Mouse (Mus musculus): ENCODE results near the gene Eif4a2.

Gene Eif4a2

DNA sequence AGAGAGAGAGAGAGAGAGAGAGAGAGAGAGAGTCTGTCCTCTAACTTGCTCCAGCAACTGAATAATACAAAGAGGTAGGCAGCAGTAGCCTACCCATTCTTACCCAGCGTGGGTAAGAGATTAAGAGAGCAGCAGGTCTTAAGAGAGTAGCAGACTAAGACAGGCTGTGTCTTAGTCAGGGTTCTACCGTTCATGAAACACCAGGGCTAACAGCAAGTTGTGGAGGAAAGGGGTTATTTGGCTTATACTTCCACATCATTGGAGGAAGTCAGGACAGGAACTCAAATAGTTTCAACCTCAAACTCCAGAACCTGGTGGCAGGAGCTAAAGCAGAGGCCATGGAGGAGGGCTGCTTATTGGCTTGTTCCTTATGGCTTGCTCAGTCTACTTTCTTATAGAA, 3.4 kb upstream of the Eif4a2 start:
- DNase-seq (ENCODE audit: low spot score in 2 of 2), result no peak

DNA sequence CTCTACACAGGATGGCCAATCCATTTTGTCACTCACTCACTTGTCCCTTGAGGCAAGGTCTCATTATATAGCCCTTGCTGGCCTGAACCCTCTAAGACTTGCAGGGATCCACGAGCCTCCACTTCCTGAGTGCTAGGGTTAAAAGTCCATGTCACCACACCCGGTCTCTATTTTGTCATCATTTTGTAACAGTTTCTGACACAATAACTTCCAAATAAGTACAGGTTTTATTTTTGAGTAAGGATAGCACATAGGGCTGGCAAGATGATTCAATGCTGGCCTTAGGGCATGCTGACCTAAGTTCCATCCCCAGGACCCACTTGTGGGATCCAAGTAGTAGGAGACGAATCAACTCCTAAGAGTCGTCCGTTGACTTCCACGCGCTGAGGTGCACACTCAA, 1.1 kb upstream of the Eif4a2 start:
- no peak for DNase-seq (ENCODE audit: low spot score in 2 of 2)

DNA sequence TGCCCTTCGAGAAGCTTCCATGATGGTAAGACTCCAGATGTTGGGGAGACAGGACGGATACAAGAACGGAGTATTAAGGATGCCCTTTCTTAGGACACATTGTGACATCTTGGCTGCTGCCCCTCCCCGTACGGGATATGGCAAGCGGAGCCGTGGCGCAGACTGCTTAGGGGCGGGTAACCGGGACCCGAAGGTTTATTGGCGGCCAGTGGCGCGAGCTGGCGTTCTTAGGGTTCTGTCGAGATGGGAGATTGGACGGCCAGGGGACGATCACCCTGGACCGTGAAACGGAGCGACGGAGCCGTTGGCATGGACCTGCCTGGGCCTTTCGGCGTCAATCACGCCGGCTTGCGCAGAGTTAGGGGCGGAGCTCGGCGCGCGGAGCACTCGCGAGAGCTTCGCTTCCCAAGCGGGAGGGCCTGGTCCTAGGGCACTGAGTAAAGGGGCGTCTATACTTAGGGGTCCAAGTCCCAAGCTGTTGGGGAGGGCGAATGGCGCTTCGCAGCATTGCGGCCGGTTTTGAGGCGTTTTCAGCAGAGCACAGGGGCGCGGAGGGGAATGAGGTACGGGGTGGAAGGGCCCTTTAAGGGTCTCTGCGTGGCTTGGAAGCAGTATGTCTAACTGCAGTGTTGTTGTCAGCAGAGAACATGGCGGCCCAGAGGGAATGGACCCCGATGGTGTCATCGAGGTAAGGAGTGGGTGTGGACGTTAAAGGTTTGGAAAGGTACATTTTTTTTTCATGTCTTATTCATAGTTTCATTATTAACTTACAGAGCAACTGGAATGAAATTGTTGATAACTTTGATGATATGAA, 909 bp downstream of the Eif4a2 start:
- peak; percentile 76 to 81 for DNase-seq (ENCODE audit: low spot score in 2 of 2)

DNA sequence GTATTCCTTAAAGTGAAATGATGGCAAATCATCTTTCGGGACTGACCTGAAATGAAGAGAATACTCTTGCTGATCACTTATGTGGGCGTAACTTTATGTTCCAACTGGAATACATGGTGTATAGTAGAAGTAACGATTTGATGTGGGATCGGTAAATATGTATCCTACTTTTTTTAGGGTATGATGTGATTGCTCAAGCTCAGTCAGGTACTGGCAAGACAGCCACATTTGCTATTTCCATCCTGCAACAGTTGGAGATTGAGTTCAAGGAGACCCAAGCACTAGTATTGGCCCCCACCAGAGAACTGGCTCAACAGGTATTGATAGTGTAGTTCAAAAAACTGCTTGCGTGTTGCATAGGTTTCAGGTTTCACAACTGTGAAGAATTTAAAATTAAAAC, 1.7 kb downstream of the Eif4a2 start:
- DNase-seq (ENCODE audit: low spot score in 2 of 2), result no peak

DNA sequence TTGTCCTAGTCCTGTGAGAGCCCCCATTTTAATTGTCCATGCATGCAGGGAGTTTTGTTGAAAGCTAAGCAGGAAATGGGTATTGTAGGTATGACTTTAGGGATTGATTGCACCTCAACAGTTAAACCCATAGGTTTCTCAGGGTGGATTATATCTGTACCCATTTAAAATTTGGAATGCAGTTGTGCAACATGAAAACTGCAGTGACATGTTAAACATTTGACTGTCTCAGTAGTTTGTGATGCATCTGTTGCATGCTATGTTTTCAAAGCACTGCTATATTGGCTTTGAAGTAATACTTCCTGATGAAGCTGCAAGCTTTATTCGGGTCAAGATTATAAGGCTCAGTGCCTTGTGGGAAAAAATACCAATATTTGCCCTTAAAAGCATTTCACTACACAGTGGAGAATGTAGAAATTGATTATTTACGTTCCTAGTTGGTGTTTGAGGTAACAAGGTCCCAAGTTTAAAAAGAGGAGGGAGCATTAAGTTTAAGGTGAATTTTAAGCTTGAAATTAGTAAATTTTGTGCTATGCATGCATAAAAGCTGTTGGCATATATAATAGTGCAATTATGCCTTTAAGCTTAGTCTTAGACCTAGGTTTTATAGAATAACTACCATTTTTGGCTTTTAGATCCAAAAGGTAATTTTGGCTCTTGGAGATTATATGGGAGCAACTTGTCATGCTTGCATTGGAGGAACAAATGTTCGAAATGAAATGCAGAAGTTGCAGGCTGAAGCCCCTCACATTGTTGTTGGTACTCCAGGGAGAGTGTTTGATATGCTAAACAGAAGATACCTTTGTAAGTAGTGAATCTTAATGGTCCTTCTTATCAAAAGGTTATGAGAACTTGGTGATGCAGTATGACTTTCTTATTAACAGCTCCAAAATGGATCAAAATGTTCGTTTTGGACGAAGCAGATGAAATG, 2.4 kb downstream of the Eif4a2 start:
- DNase-seq (ENCODE audit: low spot score in 2 of 2), result no peak

DNA sequence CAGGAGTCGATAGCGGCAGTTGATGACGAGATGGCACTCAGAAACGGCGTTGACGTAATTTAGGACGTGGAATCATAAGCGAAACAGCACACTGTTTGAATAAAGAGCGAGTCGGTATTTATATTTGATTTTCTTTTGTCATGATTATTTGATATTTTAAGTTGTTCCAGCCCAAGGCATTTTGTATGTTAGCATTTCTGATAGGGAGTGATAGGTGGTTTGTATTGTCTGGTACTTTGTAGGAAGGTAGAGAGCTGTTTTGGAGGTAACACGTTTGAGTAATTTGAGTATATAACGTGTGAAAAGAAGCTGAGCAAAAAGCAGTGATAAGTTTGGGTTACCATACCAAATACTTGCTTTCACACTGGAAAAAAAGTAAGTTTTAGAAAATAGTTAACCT, 5.1 kb downstream of the Eif4a2 start:
- DNase-seq (ENCODE audit: low spot score in 2 of 2), result no peak

DNA sequence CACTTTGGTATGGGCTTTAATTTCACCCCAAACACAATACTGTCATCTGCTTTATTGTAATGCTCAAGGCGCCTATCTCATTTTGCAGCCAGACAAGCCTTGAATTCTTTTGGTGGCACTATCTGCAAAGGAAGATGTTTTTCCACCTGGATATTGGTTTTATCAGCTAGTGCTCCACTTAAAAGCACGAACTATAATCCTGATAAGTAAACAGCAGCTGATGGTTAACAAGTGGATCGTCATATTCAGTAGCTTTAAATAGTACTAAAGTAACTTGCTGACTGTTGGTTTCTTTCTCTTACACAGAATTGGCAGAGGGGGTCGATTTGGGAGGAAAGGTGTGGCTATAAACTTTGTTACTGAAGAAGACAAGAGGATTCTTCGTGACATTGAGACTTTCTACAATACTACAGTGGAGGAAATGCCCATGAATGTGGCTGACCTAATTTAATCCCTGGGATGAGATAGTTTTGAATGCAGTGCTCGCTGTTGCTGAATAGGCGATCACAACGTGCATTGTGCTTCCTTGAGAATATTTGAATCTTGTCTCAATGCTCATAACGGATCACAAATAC, 5.7 kb downstream of the Eif4a2 start:
- no peak for DNase-seq (ENCODE audit: low spot score in 2 of 2)

DNA sequence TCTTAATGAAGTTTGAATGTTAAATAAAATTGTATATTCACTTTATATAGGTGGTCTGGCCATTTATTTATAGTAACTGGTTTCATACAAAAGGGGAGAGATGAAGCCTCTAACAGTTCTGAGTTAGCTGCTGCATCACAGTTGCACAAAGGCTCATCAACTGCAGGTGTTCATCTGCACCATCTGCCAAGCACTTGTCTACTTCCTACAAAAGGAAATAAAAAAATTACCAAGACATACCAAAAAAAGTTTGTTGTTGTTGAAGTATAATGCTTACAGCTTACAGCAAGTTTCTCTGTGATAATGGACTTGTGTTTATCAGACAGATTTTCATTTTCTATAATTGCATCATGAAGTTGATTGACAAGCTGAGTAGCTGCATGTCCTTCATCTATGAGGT, 6.7 kb downstream of the Eif4a2 start:
- no peak for DNase-seq (ENCODE audit: low spot score in 2 of 2)

DNA sequence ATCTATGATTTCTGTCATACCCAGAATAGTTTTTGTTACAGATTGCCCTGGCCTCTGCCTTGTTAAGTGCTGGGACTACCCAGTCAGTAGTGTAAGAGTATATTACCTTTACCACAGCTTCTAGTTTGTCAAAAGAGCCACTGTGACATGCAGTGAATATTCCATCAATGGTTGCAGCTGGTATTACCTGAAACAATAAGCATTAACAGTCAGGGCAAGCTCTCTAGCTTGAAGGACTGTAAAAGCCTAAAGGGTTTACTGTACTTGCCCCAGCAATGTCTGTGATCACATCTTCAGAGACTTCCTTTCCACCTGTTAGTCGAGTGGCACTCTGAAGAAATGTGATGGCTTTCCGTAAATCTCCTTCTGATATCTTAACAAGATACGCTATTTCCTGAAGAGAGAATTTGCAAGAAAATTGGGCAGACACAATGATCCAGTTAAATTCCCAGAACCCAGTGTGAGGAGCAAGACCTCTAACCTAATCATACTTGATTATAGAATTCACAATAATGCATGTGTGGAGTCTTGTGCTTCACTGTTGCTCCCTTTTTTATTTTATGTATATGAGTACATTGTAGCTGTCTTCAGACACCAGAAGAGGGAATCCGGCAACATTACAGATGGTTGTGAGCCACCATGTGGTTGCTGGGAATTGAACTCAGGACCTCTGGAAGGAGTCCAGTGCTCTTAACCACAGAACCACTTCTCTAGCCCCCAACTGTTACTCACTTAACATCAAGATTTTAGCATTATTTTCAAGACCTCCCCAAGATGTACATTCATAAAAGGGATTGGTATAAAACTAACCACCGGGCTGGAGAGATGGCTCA, 7.3 kb downstream of the Eif4a2 start:
- DNase-seq (ENCODE audit: low spot score in 2 of 2), result no peak

DNA sequence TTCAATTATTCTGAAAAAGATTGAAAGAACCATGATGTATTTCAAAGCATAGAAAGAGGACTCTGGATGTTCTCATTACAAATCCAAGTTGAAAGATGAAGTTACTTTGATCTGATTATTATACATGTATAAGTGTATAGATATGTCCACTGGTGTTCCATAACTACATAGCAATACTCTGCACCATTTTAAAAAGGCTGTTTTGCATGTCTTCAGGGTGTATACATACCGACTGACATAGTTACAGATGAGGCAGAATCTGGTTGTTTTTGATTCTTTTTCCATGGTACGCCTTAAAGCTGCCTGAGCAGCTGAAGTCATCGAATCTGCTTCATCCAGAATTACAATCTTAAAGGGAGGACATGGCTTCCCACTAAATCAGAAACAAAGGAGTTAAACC, 8.2 kb downstream of the Eif4a2 start:
- DNase-seq (ENCODE audit: low spot score in 2 of 2), result no peak

DNA sequence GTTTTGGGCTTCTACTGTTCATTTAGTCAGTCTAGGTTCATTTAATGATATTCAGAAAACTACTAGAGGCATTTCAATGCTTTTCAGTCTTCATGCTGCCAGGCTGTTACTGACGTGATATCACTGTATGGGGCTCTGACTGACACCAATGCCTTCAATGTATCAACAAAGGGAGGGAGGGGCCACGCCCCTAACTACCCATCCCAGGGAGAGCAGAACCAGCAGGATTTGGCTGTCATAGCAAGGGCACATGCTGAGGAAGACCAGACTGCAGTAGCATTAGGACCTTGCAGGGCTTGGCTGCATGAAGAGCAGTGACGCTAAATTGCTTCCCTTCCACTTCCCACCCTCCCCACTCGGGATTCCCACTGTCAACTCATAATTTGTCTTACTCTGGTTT, 9.9 kb downstream of the Eif4a2 start:
- no peak for DNase-seq (ENCODE audit: low spot score in 2 of 2)

DNA sequence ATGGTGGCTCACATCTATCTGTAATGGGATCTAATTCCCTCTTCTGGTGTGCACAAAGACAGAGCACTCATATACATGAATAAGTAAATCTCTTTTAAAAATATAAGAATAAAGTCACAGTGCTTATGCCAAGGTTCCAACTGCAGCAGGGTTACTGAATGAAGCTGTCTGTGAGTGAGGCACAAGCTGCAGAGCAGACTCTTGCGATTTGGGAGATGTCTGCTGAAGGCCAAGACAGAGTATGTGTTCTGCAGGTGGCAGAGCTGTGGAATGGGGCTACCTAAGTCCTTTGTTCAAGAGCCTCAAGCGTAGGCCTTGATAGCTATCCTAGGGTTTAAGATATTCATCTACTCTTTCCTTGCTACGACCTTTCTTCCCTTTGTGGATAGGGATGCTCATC, 15.2 kb downstream of the Eif4a2 start:
- no peak for DNase-seq (ENCODE audit: low spot score in 2 of 2)

DNA sequence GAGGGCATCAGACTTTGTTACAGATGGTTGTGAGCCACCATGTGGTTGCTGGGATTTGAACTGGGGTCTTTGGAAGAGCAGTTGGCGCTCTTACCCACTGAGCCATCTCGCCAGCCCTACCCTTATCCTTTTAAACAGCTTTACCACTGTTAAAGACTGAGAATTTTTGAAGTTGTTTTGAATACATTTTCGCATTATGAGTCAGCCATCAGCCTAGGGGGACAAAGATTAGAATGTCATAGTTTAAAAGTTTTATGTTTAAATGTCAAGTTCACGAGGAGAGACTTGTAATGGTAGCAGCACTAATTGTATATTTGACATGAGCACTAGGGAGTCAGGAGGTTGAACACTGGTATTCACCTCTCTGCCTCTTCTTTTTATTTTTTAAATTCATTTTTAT, 15.9 kb downstream of the Eif4a2 start:
- no peak for DNase-seq (ENCODE audit: low spot score in 2 of 2)

DNA sequence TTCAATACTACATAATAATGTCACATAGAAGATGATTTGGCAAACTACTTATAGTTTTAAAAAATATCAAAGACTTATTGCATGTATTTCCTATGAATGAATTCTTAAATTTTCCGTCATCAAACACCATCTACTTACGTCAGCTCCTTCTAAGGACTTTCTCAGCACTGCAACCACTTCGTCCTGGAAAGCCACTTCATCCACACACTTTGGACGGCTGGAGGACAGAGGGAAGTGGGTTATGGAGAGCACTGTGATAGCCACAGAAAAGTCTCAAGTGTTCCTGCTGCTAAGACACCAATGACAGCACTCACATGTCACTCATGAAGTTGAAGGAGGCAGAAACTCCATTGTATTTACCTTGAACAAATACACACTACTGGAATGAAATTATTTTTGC, 17.2 kb downstream of the Eif4a2 start:
- no peak for DNase-seq (ENCODE audit: low spot score in 2 of 2)

DNA sequence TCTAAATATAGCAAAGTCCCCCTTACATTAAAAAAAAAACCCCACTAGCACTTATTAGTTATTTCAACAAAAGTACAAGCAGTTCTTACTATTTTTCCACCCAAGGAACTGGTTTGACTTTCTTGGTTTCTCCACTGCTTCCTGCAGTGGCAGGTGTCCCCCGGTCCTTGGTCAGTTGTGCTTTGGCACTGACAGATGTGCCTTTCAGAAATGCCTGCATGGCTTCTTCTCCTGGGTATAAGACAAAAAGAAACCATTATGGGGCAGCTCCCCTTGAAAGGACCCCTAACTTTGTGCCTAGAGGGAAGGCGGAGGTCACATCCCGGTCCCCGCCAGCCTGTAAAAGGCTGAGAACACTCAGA, 20.0 kb downstream of the Eif4a2 start:
- no peak for DNase-seq (ENCODE audit: low spot score in 2 of 2)

DNA sequence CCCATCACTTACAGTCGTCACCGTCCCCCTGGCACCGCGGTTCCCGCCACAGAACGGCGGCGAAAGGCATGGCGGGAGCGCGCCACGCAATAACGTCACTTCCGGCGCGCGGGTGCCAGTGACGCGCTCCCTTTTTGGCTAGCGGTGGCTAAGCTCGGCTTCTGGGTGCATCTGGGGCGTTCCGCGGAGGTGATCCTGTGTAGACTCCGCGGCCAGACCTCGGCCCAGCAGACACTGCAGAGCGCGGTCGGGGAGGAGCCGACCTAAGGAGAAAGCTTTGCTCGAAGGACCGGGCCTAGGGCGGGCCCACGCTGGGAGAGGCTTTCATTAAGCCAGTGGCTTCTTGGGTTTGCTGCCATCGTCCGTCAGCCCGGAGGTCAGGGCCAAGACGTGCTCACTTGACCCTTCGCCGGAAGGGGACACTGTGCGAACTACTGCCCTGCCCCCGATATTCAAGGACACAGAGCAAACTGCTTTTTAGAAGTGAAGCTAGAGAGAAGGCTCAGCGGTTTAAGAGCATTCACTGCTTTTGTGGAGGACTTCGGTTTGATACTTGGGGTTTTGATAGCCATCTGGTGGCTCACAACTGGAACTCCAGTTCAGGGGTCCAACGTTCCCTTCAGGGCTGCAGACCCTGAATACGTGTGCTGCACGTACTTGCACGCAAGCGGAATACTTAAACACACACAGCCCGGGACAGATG, 20.6 kb downstream of the Eif4a2 start, which contains the start of gene Rfc4:
Gene Rfc4 (minus strand): TSS at position 65 of the 703 bp plus-strand sequence.
- DNase-seq (ENCODE audit: low spot score in 2 of 2), result peak; percentile 91

DNA sequence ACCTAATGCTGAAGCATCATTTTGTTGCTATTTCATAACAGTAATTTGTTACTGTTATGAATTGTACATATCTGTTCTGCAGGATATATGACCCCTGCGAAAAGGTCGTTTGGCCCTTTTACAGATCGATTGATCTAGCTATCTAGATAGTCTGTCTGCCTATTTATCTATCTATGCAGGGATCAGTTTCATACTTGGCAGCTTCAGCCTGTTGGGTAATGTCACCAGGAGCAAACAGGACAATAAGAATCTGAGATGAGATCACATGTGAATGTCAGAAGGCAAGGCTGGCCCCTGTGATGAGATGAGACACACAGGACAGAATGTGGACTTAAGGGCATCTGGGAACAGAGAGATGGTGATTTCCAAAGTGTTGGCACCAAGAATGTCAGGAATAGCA, 23.1 kb downstream of the Eif4a2 start:
- no peak for DNase-seq (ENCODE audit: low spot score in 2 of 2)

DNA sequence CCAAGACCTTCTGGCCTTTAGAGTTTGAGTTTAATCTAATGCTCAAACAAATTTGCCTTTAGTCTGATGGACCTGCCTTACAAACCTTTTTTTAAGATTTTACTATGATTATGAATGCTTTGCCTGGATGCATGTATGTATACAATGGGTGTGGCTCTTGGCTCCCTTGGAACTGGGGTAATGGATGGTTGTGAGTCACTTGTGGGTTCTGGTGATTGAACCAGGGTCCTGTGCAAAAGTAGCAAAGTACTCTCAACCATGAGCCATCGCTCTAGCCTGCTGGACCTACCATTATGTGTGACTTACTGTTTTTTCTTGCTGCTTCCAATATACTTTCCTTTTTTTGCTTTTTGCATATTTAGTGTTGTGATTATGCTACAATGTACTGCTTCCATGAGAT, 25.1 kb downstream of the Eif4a2 start:
- DNase-seq (ENCODE audit: low spot score in 2 of 2), result no peak

DNA sequence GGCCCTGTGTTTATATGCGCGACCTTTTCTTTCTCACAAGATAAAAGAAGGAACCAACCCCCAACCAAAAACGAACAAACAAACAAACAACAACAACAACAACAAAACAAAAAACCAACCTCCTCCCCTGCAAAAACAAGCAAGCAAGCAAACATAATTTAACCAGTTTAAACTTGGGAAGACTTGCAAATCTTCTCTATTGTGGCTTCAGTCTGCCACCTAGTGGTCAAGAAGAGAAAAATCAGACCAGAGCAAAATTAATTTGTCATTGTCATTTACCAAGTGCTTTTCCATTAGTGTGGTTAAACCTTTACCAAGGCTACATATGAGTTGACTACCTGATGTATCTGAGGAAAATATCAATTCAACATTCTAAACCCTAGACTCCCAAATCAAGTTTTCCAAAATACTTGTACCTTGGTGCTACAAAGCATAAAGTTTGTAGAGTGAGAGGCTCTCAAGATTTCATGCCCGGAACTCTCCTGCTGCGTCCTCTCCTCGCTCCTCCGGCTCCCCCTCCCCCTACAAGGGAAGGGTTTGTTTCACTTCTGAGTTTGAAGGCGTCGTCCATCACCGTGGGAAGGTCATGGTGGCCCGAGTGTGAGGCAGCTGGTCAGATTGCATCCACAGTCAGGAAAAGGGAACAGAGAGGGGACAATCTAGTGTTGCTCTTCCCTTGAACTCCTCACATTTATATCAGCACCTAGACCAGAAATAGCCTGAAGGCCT, 28.3 kb downstream of the Eif4a2 start:
- DNase-seq (ENCODE audit: low spot score in 2 of 2), result peak in 1 of 2 experiments; percentile 8

DNA sequence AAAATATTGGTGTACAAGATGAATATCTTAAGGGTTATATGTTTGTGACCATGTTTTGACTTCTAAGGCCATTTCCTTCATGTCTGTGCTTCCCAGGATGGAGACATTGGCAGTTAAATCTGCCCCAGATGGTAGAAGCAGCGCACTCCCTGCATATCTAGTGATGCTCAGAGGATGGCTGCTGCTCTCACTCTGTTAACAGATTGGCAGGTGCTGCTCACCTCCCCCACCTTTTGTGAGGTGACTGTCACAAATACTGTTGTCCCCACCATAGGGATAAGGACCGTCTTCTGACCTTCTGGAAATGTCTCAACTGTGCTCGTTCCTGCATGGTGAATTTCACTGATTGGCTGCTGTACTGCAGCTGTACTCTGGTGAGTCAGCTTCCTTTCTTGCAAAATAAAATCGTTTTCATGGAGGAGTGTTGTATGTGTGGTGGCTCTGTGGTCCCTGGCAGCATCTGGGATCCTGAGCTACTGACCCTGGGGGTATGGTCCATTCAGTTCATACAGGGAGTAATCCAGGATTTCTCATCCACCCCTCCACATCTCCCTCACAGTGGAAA, 29.2 kb downstream of the Eif4a2 start:
- DNase-seq (ENCODE audit: low spot score in 2 of 2), result no peak
